Mouse (Mus musculus): Measurements from ENCODE around the gene Fmnl3.

Gene Fmnl3

GRCm38 (mm10) chr15:99370259-99370691 lies at the start of gene Fmnl3:
Fmnl3 (minus strand) TSS chr15:99370482.
- peak; percentile 96 to 98 for DNase-seq (ENCODE audit: low spot score in 2 of 2)

- DNase-seq (ENCODE audit: low spot score in 2 of 2) = no peak
Measured at GRCm38 (mm10) chr15:99417692-99418271, 47.5 kb upstream of the Fmnl3 start.

GRCm38 (mm10) chr15:99416957-99417356 lies 46.7 kb upstream of the Fmnl3 start:
- no peak for DNase-seq (ENCODE audit: low spot score in 2 of 2)

- DNase-seq (ENCODE audit: low spot score in 2 of 2) = peak; percentile 77 to 84
Measured at GRCm38 (mm10) chr15:99416348-99416882, 46.1 kb upstream of the Fmnl3 start.

GRCm38 (mm10) chr15:99415793-99416192 lies 45.5 kb upstream of the Fmnl3 start:
- peak; percentile 35 to 54 for DNase-seq (ENCODE audit: low spot score in 2 of 2)

- DNase-seq (ENCODE audit: low spot score in 2 of 2) = peak in 1 of 2 experiments; percentile 56
Measured at GRCm38 (mm10) chr15:99411747-99412146, 41.5 kb upstream of the Fmnl3 start.

- DNase-seq (ENCODE audit: low spot score in 2 of 2) = no peak
Measured at GRCm38 (mm10) chr15:99408845-99409244, 38.6 kb upstream of the Fmnl3 start.

- DNase-seq (ENCODE audit: low spot score in 2 of 2) = no peak
Measured at GRCm38 (mm10) chr15:99406986-99407570, 36.8 kb upstream of the Fmnl3 start.

GRCm38 (mm10) chr15:99405150-99405549 lies 34.9 kb upstream of the Fmnl3 start:
- DNase-seq (ENCODE audit: low spot score in 2 of 2) = no peak

GRCm38 (mm10) chr15:99403159-99403889 lies 33.0 kb upstream of the Fmnl3 start:
- DNase-seq (ENCODE audit: low spot score in 2 of 2) = no peak

GRCm38 (mm10) chr15:99400602-99401001 lies 30.3 kb upstream of the Fmnl3 start:
- no peak for DNase-seq (ENCODE audit: low spot score in 2 of 2)

GRCm38 (mm10) chr15:99399503-99400245 lies 29.4 kb upstream of the Fmnl3 start:
- DNase-seq (ENCODE audit: low spot score in 2 of 2) = no peak

GRCm38 (mm10) chr15:99397622-99398021 lies 27.3 kb upstream of the Fmnl3 start:
- no peak for DNase-seq (ENCODE audit: low spot score in 2 of 2)

GRCm38 (mm10) chr15:99396875-99397274 lies 26.6 kb upstream of the Fmnl3 start:
- DNase-seq (ENCODE audit: low spot score in 2 of 2) = no peak

- no peak for DNase-seq (ENCODE audit: low spot score in 2 of 2)
Measured at GRCm38 (mm10) chr15:99396462-99396861, 26.2 kb upstream of the Fmnl3 start.

GRCm38 (mm10) chr15:99393386-99394252 lies 23.3 kb upstream of the Fmnl3 start:
- DNase-seq (ENCODE audit: low spot score in 2 of 2) = no peak

GRCm38 (mm10) chr15:99392486-99393385 lies 22.5 kb upstream of the Fmnl3 start, which contains the start of gene Tmbim6:
Tmbim6 (plus strand) TSS chr15:99392882.
- DNase-seq (ENCODE audit: low spot score in 2 of 2) = peak; percentile 99 to 100

GRCm38 (mm10) chr15:99391975-99392374 lies 21.7 kb upstream of the Fmnl3 start:
- no peak for DNase-seq (ENCODE audit: low spot score in 2 of 2)

- DNase-seq (ENCODE audit: low spot score in 2 of 2) = no peak
Measured at GRCm38 (mm10) chr15:99390472-99391401, 20.5 kb upstream of the Fmnl3 start.
